Mouse (Mus musculus) stomach, embryonic 14.5 days (tissue): ENCODE measurements at regions not wholly inside any gene's neighbourhood (a gene's known extent, or its start where the extent isn't known, plus 50 kb on each side); places are given as distances from the start of the nearest gene placed in this dataset.

Experiments used
- ATAC-seq: fragments of 200-750 bp; cut with Nextera tagmentation; 2 replicates; pipeline ENCODE4 v1.8.0; 2017; ENCODE audit warnings: low read depth, moderate TSS enrichment; ENCODE audit not compliant: insufficient number of reproducible peaks, insufficient read depth, low FRiP score
- H3K27ac ChIP-seq: fragments of 300-500 bp; sonication (generic); 2 replicates; pipeline ENCODE4 v1.5.1; 2014; ENCODE audit warnings: mild to moderate bottlenecking, low read length, moderate library complexity, mixed read lengths
- H3K27me3 ChIP-seq: fragments of 300-500 bp; sonication (generic); 2 replicates; pipeline ENCODE4 v1.6.1; 2014; ENCODE audit warnings: low read length, control low read depth, mixed read lengths; ENCODE audit not compliant: control insufficient read depth, insufficient read depth
- H3K36me3 ChIP-seq: fragments of 300-500 bp; sonication (generic); 2 replicates; pipeline ENCODE4 v1.6.1; 2014; ENCODE audit warnings: mild to moderate bottlenecking, control low read depth, low read length, moderate library complexity, mixed read lengths; ENCODE audit not compliant: control insufficient read depth, insufficient read depth
- H3K4me1 ChIP-seq: fragments of 300-500 bp; sonication (generic); 2 replicates; pipeline ENCODE4 v1.6.1; 2014; ENCODE audit warnings: low read length, control low read depth, mixed read lengths; ENCODE audit not compliant: control insufficient read depth, insufficient read depth
- H3K4me2 ChIP-seq: fragments of 300-500 bp; sonication (generic); replicated peaks from 2 replicates; pipeline ENCODE4 v1.6.1; 2014; ENCODE audit warnings: low read depth, low read length, control low read depth
- H3K4me3 ChIP-seq: fragments of 300-500 bp; sonication (generic); 2 replicates; pipeline ENCODE4 v1.5.1; 2014; ENCODE audit warnings: low read depth, low read length, control low read depth
- H3K9ac ChIP-seq: fragments of 300-500 bp; sonication (generic); replicated peaks from 2 replicates; pipeline ENCODE4 v1.6.1; 2014; ENCODE audit warnings: low read depth, mild to moderate bottlenecking, control low read depth, low read length, moderate library complexity, mixed read lengths
- H3K9me3 ChIP-seq: fragments of 300-500 bp; sonication (generic); 2 replicates; pipeline ENCODE4 v1.6.1; 2016; ENCODE audit warnings: low read depth, low read length, control low read depth; ENCODE audit not compliant: control insufficient read depth
- WGBS: fragments of 180-500 bp; shearing (Covaris S2); extraction: QIAGEN DNeasy Blood & Tissue Kit; methylation state at CpG from one replicate; pipeline ENCODE4 v1.1.7; 2014; 5-methylcytosine and 5-hydroxymethylcytosine counted together

DNA sequence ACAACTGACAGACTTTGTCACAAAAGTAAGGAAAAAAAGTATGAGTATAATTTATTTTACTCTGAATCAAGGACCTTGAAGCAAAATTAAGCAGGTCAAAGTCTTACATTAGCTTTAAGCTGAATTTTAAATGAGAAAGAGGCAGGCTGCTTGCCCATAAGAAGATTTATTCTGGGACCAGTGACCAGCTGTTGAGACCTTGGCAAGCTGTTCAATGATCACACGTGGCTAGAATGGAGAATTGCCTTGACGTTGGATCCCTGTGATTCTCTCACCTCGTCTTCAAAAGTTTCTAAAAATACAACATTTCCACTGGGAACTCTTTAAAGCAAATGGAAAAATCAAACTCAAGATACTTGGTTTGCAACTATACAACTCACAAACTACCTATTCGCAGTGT is 177.3 kb downstream of the Usp46 start:
- no peak for ATAC-seq

DNA sequence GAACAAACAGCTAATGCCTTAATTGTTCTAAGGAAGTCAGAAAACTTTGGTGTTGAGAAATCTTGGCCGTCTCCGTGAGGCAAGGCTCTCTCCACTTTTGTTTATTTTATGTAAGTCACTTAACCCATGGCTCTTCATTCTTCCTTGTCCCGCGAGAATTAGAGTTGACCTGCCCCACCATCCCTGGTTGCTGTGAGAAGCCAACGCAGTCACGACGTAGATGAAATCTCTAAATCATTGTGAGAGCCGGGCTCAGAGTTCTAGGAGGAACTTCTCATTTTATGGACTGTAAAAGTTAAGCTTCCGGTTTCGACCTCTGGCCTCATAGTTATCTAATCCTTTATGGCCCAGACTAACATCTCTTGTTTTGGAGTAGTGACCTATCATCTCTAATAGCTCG is 176.6 kb downstream of the Usp46 start:
- Histone ChIP-seq H3K27me3 (no peaks in the 10 kb centered on the region), H3K9me3 (no peaks in the 10 kb centered on the region), H3K4me1 (no peaks in the 10 kb centered on the region), H3K27ac (no peak overlapping the region), H3K4me3 (no peak overlapping the region), H3K36me3 (no peaks in the 10 kb centered on the region), H3K4me2 (no peak overlapping the region), H3K9ac (no peak overlapping the region)
- ATAC-seq, result no peak
- 52% methylated on average over 11 of the region's 11 CpGs for WGBS

More for the DNA sequence above, 177.3 kb downstream of the Usp46 start:
- H3K4me2 ChIP-seq, result no peak overlapping the region
- no peak overlapping the region for H3K9ac ChIP-seq
- H3K27ac ChIP-seq, result no peak overlapping the region
- no peaks in the 10 kb centered on the region for H3K9me3 ChIP-seq
- no peak overlapping the region for H3K4me3 ChIP-seq
- WGBS, result 76% methylated on average over 4 of the region's 4 CpGs
- no peaks in the 10 kb centered on the region for H3K27me3 ChIP-seq
- no peaks in the 10 kb centered on the region for H3K36me3 ChIP-seq
- no peaks in the 10 kb centered on the region for H3K4me1 ChIP-seq

DNA sequence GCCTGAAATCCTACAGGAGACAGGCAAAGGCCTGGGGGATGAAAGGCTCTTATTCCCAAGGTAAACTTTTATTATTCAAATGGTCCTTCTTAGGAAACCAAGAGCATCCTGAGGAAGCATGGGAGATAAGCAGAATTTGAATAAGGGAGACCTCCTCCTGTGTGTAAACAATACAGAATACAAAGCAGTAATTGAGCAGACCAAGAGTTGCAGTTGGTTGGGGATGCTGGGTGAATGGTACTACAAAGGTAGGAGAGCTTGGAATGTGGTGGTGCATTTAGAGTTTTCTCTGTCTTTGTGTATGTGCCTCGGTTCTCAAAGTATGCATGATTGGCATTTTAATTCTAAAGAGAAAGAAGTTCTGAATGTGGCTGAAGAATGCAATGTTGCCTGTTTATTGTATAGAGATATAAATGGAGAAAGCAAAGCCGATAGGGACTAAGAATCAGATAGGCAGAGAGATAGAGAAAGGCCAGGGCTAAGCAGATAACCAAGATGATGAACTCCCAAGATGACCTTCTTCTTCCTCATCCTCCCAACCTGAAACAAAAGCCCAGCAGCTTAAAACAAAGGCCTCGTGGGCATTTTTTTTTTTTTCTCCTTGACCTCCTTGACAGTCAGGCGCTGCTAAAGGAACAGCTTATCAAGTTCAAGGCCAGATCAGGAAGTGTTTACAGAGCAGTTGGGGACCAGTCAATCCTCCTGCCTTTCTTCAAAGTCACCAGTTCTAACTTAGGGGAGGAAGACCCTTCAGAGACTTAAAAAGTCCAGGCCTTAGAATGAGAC is 175.6 kb downstream of the Usp46 start:
- Histone ChIP-seq H3K4me3 (no peak overlapping the region), H3K4me1 (no peaks in the 10 kb centered on the region), H3K9ac (no peak overlapping the region), H3K36me3 (no peaks in the 10 kb centered on the region), H3K27me3 (no peaks in the 10 kb centered on the region), H3K9me3 (no peaks in the 10 kb centered on the region), H3K27ac (no peak overlapping the region), H3K4me2 (no peak overlapping the region)
- WGBS, result 53% methylated on average over 4 of the region's 4 CpGs
- ATAC-seq, result no peak

DNA sequence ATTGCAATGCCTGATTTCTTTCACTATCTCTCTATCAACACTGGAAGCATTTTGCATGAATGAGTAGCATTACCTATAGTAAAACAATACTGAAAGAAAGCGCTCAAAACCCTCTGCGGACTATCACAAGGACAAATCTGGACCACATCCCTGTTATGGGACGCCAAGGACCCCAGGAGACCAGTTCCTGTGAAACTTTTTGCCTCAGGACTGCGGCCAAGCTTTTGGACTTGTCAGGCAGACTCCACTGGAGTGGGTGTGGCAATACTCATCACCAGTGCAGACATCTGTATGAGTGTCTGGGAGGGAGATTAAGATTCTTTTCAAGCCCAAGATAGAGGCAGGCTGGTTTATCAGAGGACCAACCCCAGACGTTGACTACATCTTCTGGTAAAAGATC is 173.0 kb downstream of the Usp46 start:
- H3K27ac ChIP-seq, result no peak overlapping the region
- no peak for ATAC-seq
- H3K36me3 ChIP-seq, result no peaks in the 10 kb centered on the region
- WGBS, result 95% methylated on average over 5 of the region's 5 CpGs
- H3K9me3 ChIP-seq, result no peaks in the 10 kb centered on the region
- H3K4me3 ChIP-seq, result no peak overlapping the region
- H3K4me1 ChIP-seq, result no peaks in the 10 kb centered on the region
- no peak overlapping the region for H3K9ac ChIP-seq
- H3K4me2 ChIP-seq, result no peak overlapping the region
- no peaks in the 10 kb centered on the region for H3K27me3 ChIP-seq

DNA sequence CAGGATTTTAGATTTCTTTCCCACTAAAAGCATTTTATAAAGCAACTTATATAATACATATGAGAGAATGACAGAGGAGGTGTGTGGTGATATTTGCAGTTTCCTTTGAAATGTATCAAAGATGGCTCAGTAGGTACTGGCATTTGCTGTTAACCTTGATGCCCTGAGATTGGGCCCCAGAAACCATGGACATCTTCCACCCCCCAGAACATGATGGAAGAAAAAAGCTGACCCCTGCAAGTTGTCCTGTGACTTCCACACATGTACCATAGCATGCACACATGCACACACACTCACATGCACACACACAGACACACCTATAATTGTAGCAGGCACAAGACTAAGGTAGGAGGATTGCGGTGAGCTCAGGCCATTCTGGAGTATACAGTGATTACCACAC is 171.4 kb downstream of the Usp46 start:
- H3K4me1 ChIP-seq, result no peaks in the 10 kb centered on the region
- 98% methylated on average over 1 of the region's 1 CpGs for WGBS
- no peak overlapping the region for H3K9ac ChIP-seq
- H3K4me3 ChIP-seq, result no peak overlapping the region
- no peaks in the 10 kb centered on the region for H3K9me3 ChIP-seq
- H3K4me2 ChIP-seq, result no peak overlapping the region
- H3K27ac ChIP-seq, result no peak overlapping the region
- no peak for ATAC-seq
- no peaks in the 10 kb centered on the region for H3K36me3 ChIP-seq
- H3K27me3 ChIP-seq, result no peaks in the 10 kb centered on the region

DNA sequence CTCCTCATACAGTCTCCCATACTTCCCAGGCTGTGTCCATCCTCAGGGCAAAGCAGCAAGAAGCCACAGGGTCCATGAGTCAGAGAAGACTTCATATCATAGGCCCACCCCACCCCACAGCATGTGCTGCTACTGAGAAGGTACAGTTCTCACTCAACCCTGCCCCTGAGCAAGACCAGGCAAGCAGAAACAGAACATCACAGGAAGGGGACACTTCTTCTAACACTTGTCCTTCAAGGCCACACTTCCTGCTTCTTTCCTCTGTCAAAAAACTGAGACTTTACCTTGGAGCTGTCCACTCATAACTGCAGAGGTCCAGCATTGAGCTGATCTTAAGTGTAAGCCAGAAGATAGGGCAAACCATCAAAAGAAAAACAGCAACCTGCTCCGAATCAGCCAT is 166.6 kb downstream of the Usp46 start:
- no peak overlapping the region for H3K27ac ChIP-seq
- WGBS, result 85% methylated on average over 1 of the region's 1 CpGs

DNA sequence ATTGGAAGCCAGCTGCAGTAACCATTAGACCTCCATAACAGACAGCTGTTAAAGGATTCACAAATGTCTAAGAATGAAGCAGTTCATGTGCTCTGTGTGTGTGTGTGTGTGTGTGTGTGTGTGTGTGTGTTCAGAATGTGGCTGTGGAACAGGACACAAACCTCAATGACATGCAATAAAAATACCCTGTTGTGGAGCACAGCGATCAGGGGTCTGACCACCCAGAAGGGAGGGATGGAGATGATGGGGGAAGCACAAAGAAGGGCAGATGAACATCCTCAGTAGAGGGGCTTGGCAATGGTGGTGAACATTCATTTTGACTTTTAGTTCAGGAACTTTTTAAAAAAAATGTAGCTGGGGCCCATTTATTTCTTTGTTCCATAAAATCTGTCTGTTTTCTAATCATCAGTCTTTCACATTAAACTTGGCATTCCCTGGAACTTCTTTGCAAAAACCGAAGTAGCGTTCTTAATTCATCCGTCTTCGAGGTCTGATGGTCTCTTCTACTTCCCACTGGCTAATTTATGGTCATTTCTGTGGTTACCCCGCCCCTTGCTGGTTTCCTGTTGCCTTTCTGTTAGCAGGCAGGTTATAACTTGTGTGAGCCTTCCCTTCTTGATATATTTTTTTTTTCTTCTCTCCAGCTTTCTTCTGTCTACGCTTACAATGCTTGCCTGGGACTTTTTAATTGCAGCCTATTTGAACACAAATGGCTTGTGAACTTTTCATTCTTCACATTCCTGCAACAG is 165.6 kb downstream of the Usp46 start:
- H3K4me1 ChIP-seq, result no peaks in the 10 kb centered on the region
- no peaks in the 10 kb centered on the region for H3K27me3 ChIP-seq
- no peak overlapping the region for H3K4me3 ChIP-seq
- no peak for ATAC-seq
- no peaks in the 10 kb centered on the region for H3K36me3 ChIP-seq
- no peak overlapping the region for H3K4me2 ChIP-seq
- 51% methylated on average over 7 of the region's 7 CpGs for WGBS
- no peaks in the 10 kb centered on the region for H3K9me3 ChIP-seq
- H3K27ac ChIP-seq, result no peak overlapping the region
- no peak overlapping the region for H3K9ac ChIP-seq

More for the DNA sequence above, 166.6 kb downstream of the Usp46 start:
- Histone ChIP-seq H3K4me1 (no peaks in the 10 kb centered on the region), H3K4me3 (no peak overlapping the region), H3K9me3 (no peaks in the 10 kb centered on the region), H3K9ac (no peak overlapping the region), H3K27me3 (no peaks in the 10 kb centered on the region), H3K4me2 (no peak overlapping the region), H3K36me3 (no peaks in the 10 kb centered on the region)
- ATAC-seq, result no peak

DNA sequence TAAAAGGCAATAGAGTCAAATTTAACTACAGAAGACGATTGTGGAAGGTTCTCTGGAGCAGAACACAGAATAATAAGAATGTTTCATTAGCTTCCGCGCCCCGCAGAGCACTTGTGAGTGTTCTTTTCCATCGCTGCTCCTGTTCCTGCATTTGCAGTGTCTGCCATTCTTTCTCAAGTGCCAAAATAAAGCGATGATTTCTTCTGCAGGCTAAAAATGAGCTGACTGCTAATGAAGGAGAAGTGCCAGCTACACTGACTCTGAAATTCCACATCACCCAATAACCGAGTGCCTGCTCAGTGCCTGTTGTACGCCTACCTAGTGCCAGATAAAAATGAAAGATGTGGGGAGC is 165.0 kb downstream of the Usp46 start:
- H3K27ac ChIP-seq, result no peak overlapping the region
- no peaks in the 10 kb centered on the region for H3K27me3 ChIP-seq
- no peaks in the 10 kb centered on the region for H3K9me3 ChIP-seq
- no peaks in the 10 kb centered on the region for H3K4me1 ChIP-seq
- H3K4me2 ChIP-seq, result no peak overlapping the region
- no peak for ATAC-seq
- H3K9ac ChIP-seq, result no peak overlapping the region
- WGBS, result 64% methylated on average over 8 of the region's 8 CpGs
- no peaks in the 10 kb centered on the region for H3K36me3 ChIP-seq
- no peak overlapping the region for H3K4me3 ChIP-seq
